Mouse (Mus musculus) B cell, adult 2 months (primary cell): ENCODE measurements around the gene Rnf183.

Experiments
- DNase-seq, 2 experiments: peaks; one replicate each; pipeline ENCODE4 v3.0.0; 2022

Gene Rnf183

GRCm38 (mm10) chr4:62379724-62380381 lies 55.2 kb downstream of the Rnf183 start:
- DNase-seq = no peak
